Mouse (Mus musculus) heart, adult 2 months (tissue): Measurements from ENCODE around the gene Adcy6.

Experiments used
- EP300 ChIP-seq: fragments of 200-500 bp; IDR thresholded peaks from 2 replicates; pipeline ENCODE4 v1.6.1; 2011; ENCODE audit warnings: low read depth, low read length, control low read depth; ENCODE audit not compliant: insufficient read depth
- POLR2A ChIP-seq: fragments of 200-500 bp; IDR thresholded peaks from 2 replicates; pipeline ENCODE4 v1.6.1; 2011; ENCODE audit warnings: mild to moderate bottlenecking, low read depth, low read length, control low read depth; ENCODE audit not compliant: insufficient read depth

- TF ChIP-seq POLR2A = no peak
- TF ChIP-seq EP300 = peak; percentile 34; the same call in 1 of the 2 replicates
These were observed 54.0 kb downstream of the Adcy6 start for GRCm38 (mm10) chr15:98555881-98556280.
